Mouse (Mus musculus) adrenal gland, postnatal 4 days (tissue): ENCODE measurements around the gene Tgfb1i1. TPM values are rescaled to one million over a fixed set of nuclear protein-coding genes. Genes with fewer than 3 reads are reported as not detected.
A peak's percentile ranks its signal among the peaks of the same experiment; 100 is the strongest.

ENCODE experiments used
- DNase-seq, 2 experiments: peaks; one replicate each; pipeline ENCODE4 v3.0.0; 2021 to 2022; ENCODE audit warnings: low spot score in 2 of 2, mixed read lengths in 2 of 2
- microRNA-seq: library from miRNA; unstranded; fragments of <30 nt; microRNA quantifications from one replicate; pipeline ENCODE4 v1.2.0, GENCODE M21; 2021
- total RNA-seq, 2 experiments: library from RNA; stranded (reverse); gene quantifications; 2 replicates each; pipeline ENCODE4 v1.2.3; 2021

The Tgfb1i1 gene
- total RNA-seq, 2 experiments from 2014 or later: 32.0 to 35.0 TPM

DNA sequence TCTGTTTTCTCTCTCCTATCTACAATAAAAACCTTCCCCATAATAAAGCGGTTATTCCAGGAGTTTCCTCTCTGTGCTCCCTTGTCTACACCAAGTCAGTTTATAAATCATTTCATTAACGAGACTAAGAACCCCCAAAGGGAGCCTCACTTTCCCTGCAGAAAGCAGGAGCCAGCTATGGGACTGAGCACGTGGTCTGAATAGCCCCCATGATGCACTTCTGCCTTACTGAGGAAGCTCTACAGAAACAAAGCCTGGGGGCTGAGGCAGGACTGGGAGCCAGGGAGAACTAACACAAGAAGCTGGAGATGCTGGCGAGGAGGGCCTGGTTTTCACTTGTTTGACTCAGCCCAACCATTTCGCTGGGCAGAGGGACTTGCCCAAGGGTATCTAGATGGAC is 37.4 kb downstream of the Tgfb1i1 start:
- no peak for DNase-seq

DNA sequence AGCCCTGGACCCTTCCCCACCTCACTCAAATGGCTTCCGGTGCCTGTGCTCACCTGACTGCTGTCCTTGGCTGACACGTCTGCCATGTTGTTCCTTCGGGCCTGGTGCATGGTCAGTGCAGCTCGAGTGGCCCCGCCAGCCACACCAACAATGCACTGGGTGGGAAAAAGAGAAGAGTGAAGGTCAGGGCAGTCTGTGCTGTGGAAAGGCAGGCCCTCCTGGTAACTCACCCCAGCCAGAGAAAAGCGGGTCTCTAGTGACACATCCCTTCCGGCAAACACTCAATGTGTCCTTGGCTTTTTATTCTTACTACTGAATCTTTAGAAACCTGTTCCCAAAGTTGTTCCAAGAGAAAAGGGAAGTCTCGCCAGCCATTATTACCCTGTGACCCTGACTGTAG is 38.4 kb downstream of the Tgfb1i1 start:
- no peak for DNase-seq

DNA sequence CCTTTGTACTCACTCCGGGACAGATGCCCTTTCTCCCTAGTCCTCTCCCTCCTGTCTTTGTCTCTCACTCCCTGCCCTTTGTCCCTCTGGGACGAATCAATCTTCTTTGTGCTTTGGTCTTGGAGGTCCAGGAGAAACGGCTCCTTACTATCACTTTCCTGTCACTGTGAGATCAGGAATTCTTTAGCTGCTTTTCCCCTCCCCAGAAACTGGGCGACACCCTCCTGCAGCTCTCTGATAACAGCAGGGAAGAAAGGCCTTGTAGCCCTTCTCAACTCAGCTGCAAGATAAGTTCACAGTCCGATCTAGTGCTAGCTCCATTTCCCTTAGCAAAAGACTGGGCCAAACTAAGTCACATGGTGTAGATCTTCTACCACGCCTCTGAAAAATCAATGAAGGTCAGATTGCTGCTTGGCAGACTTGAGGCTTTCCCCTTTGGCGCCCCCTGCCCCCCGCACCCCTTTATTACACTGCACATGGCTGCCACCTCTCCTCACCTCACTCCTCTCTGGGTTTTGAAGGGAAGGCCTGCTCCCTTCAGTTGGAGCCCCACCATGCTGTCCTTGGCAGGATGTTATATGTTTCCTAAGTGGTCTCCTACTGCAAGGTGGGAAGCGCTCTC is 42.4 kb downstream of the Tgfb1i1 start:
- DNase-seq: no peak

DNA sequence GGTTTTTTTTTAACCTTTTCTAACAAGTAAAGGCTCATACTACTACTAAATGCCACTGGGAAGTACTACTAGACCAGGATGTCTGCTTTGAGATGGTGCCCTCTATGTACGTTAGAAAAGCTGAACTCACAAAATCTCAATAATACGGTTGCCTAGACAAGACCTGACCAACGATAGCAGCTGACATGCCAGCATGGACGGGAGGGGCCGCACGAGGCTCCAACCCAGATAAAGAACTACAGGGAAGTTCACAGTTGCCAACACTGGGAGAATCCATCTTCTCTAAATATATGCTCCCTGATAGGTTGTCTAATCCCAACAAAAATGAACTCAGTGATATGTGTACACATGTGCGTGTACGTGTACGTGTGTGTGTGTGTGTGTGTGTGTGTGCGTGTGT is 48.2 kb downstream of the Tgfb1i1 start:
- no peak for DNase-seq

DNA sequence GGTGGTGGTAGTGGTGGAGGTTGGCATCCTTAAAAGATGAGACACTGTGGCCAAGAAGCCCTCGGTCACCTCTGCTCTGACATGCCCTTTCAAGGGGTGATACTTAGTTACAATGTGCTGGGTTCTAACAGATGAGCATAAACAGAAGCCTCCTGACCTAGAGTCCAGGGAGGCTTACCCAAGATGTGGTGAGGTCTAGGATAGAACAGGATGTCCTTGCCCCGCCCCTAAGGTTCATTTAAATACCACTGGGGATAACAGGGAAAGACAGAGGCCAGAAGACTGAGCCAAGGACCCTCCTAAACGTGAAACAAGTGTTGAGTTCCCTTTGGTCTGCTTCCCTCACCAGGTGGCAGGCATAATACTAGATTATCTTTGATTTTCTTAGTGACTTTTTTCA is 49.9 kb downstream of the Tgfb1i1 start:
- DNase-seq: no peak

DNA sequence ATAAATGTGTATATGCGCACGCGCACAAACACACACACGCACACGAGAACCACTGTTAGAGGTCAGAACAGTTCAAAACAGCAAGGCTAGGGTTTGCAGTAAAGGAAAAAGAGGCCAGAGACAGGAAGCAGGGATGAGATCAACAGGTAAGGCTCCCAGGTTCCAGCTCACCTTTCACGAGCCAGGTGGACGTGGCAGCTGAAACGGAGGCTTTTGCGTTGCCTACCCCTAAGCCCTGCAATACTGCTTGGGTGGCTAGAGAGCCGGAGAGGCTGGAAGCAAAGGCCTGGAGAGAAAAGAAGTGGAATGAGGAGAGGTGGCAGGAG is 50.6 kb downstream of the Tgfb1i1 start:
- no peak for DNase-seq

DNA sequence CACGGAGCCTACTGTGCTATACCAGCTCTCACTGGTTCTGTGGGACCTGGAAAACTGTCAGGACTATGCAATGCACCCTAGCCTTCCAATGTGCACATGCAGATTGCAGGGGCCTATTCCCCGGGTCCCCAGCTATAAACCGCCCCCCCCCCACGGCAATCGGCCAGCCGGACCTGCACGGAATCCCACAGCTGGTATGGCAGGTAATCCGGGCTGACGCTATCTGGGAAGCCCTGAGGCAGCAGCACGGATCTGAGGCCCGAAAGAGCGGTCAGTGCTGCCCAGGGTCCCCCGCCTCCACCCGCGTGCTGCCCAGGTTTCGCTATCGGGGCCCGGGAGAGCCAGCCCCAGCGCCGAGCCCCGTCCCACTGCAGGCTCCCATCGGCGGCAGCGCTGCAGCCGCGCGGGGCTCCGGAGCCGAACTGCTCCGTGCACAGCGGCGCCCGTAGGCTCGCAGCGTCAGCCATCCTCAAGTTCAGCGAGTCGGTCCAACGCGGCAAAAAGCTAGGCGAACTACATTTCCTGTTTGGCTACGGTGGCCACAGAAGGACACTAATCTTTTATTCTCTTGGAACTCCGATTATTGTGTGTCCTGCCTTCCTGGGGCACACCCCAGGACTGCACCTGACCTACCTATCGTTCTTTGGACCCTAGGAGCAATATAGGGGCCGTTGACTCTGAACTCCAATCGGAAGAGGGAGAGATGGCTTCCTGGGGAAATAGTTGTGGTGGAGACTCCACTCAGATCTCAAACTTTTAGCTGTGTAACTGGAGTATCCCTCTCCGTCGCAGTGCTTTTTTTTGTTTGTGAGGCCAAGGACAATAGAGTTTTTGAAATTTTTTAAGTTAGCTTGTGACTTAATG is 51.2 kb downstream of the Tgfb1i1 start, which contains the start of gene BC017158:
TSS of gene BC017158 (minus strand) at position 554 of the 864 bp plus-strand sequence.
- peak; percentile 25 to 35 for DNase-seq

DNA sequence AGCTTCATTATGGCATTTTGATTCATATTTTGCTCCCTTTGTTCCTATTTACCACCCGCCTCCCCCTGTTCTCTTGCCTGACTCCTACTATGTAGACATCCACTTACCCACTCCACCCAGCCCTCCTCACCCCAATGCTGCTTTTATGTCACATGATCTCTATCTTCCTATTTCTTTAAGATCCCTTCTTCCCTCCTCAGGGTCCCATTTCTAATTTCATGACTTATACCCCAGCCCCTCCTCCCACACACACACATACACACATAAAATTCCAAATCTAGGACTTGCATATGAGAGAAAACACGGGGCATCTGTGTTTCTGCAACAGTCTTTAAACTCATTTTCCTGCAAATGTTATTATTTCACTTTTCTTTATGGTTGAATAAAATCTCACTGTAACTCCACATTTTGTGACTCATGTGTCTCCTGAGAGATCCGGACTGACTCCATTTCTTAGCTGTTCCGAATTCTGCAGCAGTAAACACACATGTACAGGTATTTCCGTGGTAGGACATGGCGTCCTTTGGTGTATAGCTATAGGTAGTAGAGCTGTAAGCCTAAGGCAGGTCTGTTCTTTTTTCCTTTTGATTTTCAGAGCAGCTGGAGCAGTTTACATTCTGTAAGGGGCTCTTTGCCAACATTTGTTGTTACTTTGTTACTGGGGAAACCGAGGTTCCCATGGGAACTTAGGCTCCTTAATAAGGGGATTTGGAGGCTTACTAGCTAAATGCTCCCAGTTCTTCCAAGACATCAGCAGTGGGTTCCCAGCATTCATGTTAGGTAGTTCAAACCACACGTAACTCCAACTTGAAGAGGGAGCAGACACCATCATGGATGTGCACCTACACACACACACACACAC is 52.1 kb downstream of the Tgfb1i1 start:
- no peak for DNase-seq

DNA sequence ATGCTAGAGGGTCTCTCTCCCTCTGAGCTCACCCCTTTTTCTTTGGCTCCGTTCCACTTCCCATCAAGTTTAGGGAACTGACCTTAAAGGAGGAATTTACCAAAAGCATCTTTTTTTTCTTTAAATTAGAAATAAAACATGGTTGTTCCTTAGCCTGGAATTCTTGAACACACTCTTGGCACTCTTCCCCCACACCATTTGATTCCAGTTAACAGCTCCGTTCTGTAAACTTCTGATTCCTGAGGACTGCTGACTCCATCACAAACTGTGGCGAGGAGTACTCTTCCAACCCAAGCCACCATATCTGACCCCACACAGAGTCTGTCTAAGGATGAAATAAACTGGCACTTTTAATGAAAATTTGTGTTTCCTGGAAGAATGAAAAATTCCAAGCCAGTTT is 54.3 kb downstream of the Tgfb1i1 start:
- DNase-seq: no peak

DNA sequence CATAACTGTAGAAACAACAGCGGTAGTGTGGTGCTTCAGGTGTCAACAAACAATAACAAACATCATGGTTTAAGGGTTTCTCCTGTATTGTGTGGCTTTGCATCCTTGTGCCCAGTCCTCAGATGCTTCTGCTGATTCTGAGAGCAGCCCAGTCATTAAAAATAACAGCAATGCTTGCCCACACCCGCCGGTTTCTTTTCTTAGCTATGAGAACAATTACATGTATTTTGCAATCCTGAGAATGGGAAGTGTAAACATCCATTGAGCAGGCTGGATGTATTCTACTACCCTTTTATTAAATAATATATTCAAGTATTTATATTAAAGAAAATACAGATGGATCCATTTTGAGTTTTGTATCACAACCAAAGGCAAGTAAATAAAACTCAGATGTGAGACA is 55.5 kb downstream of the Tgfb1i1 start:
- no peak for DNase-seq

DNA sequence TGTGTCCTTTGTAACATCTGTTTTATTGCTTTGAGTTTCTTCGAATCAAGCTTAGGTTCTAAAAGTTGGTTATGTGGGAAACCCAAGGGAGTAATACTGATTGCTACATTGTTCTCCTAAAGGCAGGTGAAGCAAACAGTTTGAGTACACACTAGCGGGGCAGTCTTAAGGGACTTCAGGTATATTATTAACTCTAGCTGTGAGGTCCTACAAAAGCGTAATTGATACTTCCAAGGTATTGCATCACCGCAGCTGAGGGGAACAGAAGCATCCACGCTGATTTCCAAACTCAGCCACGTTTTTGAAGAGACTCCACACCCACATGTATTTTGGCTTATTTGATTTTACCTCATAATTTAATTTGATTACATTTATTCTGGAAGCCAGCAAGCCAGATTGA is 57.6 kb downstream of the Tgfb1i1 start:
- no peak for DNase-seq

DNA sequence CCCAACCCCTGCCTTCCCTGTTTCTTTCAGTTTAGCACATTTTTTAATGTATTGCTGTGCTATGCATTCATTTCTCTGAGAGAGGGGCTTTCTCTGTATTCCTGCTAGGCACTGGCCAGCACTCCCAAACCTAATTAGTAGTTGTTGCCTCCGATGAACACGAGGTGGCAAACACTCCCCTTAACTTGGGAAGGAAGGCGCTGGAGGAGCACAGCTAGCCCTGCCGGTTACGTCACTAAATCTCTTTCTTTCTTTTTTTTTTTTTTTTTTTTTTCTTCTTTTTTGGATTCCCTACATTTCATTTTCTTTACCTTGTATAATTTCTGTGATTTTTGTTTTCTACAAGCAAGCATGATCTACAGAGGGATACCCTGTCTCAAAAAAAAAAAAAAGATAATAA is 58.3 kb downstream of the Tgfb1i1 start:
- no peak for DNase-seq

Small RNA genes within 50 kb of the gene (microRNA-seq; reads per million reads assigned to microRNA genes)
- gene Mir3103: not detected

Other genes starting within 250 kb of the Tgfb1i1 start
- 1 to 10 TPM; 3.4 to 8.6 TPM for gene Trim72, start 242.9 kb upstream of the Tgfb1i1 start, total RNA-seq
- gene Itgam, start 184.2 kb upstream of the Tgfb1i1 start, total RNA-seq: 1 to 10 TPM; 3.3 to 5.6 TPM
- gene Gm49368, start 184.1 kb upstream of the Tgfb1i1 start, total RNA-seq: not detected
- under 1 TPM; 0.45 to 0.59 TPM for gene Itgax, start 117.3 kb upstream of the Tgfb1i1 start, total RNA-seq
- under 1 TPM; 0.20 to 0.23 TPM for gene Itgad, start 92.4 kb upstream of the Tgfb1i1 start, total RNA-seq
- 10 to 100 TPM; 15.8 to 26.8 TPM for gene Cox6a2, start 40.4 kb upstream of the Tgfb1i1 start, total RNA-seq
- 10 to 100 TPM; 23.7 to 25.2 TPM for gene Armc5, start 9.5 kb upstream of the Tgfb1i1 start, total RNA-seq
- 1 to 10 TPM; 8.4 TPM for gene 9130023H24Rik, start 8.8 kb upstream of the Tgfb1i1 start, total RNA-seq
- gene Slc5a2, start 18.8 kb downstream of the Tgfb1i1 start, total RNA-seq: 10 to 100 TPM in 1 of 2 experiments, under 1 TPM in 1; 0.73 to 22.0 TPM
- gene BC017158, start 51.4 kb downstream of the Tgfb1i1 start, total RNA-seq: 10 to 100 TPM; 39.3 to 39.4 TPM
- 10 to 100 TPM; 11.5 to 12.0 TPM for gene Rgs10, start 171.9 kb downstream of the Tgfb1i1 start, total RNA-seq
- 100 to 1,000 TPM; 119 to 121 TPM for gene Tial1, start 214.9 kb downstream of the Tgfb1i1 start, total RNA-seq